Mouse (Mus musculus): ENCODE results near the gene Tsg101. TPM values are rescaled to one million over a fixed set of nuclear protein-coding genes. Genes with fewer than 3 reads are reported as not detected.
A peak's percentile ranks its signal among the peaks of the same experiment; 100 is the strongest.

Tsg101 gene
- total RNA-seq, 2 experiments from 2014 or later = 19.3 to 56.5 TPM

DNA sequence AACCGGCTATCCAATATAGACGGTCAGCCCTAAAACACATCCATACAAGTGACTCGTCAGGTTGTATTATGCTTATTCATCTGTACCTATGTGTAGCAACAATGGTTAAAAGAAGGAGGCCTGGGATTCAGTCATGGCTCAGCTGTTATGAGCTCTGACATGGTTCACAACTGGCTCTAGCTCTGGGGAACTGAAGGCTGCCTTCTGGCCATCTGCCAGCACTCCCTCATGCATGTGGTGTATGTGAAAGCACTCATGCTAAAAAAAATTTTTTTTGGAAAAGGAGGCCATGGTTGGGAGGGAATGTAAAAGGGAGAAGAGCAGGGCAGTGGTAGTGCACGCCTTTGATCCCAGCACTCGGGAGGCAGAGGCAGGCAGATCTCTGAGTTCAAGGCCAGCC lies 39.9 kb downstream of the Tsg101 start:
- ATAC-seq (replicated peaks; ENCODE audit: low FRiP score, poor library complexity, severe bottlenecking) = no peak

- ATAC-seq (replicated peaks; ENCODE audit: low FRiP score, poor library complexity, severe bottlenecking) = no peak
Measured at GRCm38 (mm10) chr7:46877255-46877654, 42.5 kb downstream of the Tsg101 start.

- ATAC-seq (replicated peaks; ENCODE audit: low FRiP score, poor library complexity, severe bottlenecking) = no peak
Measured at GRCm38 (mm10) chr7:46876841-46877240, 42.9 kb downstream of the Tsg101 start.

GRCm38 (mm10) chr7:46871988-46872387 lies 47.8 kb downstream of the Tsg101 start:
- ATAC-seq (replicated peaks; ENCODE audit: low FRiP score, poor library complexity, severe bottlenecking) = no peak

DNA sequence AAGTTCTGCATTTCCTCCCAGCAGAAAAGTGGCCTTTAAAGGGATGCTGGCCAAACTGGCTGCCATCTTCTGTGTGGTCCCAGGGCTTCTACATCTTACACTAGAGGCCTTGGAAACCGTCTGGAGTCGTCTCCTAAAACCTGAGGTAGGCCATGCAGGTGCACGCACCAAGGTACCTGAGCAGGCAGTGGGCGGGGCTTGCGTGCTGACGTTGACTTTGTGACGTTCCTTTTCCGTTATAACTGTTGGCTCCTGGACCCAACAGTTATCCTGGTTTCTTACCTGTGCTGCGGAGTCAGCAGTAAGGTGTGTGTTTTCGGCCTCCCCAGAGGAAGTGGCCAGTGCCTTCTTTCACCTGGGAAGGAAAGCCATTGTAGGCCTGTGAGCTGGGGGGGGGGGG lies 58.8 kb downstream of the Tsg101 start, which contains the start of gene Ldhc:
TSS of gene Ldhc (plus strand) at position 208 of the 400 bp plus-strand sequence.
- no peak for ATAC-seq (replicated peaks; ENCODE audit: low FRiP score, poor library complexity, severe bottlenecking)

DNA sequence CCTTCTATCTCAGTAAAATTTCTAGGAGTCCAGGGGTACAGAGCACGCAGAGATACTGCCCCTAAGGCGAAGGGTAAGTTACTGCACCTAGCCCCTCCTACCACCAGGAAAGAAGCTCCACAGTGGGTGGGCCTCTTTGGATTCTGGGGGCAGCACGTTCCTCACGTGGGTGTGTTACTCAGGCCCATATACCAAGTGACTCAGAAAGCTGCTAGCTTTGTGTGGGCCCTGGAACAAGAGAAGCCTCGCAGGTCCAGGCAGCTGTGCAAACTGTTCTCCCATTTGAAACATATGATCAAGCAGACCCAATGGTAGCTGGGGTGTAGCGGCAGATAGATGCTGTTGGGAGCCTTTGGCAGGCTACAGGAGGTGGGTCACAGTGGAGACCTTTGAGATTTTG lies 60.7 kb downstream of the Tsg101 start:
- no peak for ATAC-seq (replicated peaks; ENCODE audit: low FRiP score, poor library complexity, severe bottlenecking)

DNA sequence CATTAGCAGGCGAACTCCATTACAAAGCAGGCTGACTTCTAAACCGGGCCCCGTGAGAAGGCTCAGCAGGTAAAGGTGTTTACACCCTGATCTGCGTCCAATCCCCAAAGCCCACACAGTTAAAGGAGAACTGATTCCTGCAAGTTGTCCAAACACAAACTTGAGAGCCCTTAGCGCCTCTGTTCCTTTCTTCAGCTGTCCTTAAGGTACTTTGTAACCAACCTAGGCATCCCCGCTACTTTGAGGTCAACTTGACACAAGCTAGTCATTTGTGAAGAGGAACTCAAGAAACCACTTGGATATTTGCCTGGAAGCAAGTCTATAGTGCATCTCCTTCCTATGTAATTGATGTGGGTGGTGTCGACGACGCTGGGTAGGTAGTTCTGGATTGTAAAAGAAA lies 62.3 kb downstream of the Tsg101 start:
- ATAC-seq (replicated peaks; ENCODE audit: low FRiP score, poor library complexity, severe bottlenecking) = no peak

DNA sequence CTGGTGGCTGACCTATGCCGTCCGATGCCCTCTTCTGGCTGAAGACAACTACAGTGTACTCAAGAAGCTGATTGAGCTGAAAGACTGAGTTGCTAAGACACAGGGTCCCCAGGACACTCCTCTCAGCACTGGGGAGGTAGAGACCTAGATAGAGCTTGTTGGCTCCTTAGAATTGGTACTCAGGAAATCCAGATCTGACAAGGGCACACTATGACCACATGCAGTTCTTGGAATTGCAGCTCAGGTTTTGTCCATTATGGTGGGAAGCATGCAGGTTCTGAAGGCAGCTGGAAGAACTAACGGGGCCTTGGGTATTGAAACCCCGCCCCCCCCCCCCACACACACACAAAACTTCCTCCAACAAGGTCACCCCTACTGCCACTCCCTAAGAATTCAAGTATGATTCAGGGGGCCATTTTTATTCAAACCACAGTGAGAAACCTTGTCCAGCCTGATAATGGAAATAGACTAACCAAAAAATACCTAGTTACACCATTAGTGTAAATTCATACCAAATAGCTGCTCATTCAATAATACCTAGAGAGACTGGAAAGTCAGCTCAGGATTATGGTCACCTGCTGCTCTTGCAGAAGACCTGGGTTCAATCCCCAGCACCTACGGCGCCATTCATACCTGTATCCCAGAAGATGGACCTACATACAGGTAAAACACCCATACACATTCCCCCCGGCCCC lies 63.8 kb downstream of the Tsg101 start:
- no peak for ATAC-seq (replicated peaks; ENCODE audit: low FRiP score, poor library complexity, severe bottlenecking)

DNA sequence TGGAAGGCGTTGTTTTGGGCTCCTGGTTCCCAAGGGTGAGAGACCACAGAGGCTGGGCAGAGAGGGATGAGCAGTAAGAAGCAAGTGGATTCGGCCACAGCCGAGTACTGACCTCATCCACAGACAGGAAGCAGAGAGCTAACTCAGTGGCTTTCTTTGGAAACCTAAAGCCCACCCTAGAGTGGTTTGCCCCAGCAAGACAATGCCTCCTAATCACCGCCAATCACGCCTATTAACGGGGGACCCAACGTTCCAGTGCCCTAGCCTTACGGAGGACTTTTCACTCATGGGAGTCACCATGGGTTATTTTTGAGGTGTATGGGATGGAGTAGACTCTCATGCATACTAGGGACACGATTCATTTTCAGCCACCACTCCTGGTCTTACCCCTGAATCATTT lies 66.4 kb downstream of the Tsg101 start:
- no peak for ATAC-seq (replicated peaks; ENCODE audit: low FRiP score, poor library complexity, severe bottlenecking)

- no peak for ATAC-seq (replicated peaks; ENCODE audit: low FRiP score, poor library complexity, severe bottlenecking)
Measured at GRCm38 (mm10) chr7:46852666-46853065, 67.1 kb downstream of the Tsg101 start.

GRCm38 (mm10) chr7:46851026-46851425 lies 68.7 kb downstream of the Tsg101 start:
- ATAC-seq (replicated peaks; ENCODE audit: low FRiP score, poor library complexity, severe bottlenecking) = no peak

GRCm38 (mm10) chr7:46849287-46849686 lies 70.5 kb downstream of the Tsg101 start:
- ATAC-seq (replicated peaks; ENCODE audit: low FRiP score, poor library complexity, severe bottlenecking) = no peak

DNA sequence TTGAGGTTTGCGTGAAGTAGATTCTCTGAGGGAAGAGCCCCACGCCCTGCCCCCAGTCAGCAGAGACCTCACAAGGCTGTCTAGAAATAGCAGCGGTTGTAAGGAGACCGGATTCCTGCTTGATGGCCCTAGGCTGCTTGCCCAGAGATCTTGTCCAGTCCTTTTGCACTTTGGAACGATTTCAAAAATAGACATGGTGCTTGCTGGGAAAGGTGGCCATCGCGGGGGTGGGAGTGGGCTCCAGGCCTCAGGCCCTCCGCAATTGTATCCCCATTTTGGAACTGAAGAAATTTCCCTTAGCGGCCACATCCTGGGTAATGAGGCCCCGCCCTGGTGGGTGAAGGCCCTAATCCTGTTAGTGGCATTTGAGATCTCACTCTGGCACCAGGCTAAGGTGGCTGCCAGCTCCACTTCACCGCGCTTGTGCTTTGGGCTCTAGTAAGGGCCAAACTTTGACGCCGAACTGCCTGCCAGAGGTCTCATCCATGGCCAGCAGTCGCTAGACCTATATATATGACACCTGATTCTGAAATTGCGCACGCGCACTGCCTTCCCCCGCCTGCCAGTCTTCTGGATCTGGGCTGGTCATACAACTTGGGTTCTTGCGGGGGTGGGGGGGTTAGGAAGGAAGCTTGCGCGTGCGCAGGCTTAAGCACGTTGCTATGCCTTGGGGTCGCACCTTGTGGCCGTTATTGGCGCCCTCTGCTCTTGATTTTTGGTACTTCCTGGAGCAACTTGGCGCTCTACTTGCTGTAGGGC lies 73.1 kb downstream of the Tsg101 start:
- 0 out of 2 replicates have a peak, but pooled peaks have one; percentile 40 for ATAC-seq (replicated peaks; ENCODE audit: low FRiP score, poor library complexity, severe bottlenecking)

DNA sequence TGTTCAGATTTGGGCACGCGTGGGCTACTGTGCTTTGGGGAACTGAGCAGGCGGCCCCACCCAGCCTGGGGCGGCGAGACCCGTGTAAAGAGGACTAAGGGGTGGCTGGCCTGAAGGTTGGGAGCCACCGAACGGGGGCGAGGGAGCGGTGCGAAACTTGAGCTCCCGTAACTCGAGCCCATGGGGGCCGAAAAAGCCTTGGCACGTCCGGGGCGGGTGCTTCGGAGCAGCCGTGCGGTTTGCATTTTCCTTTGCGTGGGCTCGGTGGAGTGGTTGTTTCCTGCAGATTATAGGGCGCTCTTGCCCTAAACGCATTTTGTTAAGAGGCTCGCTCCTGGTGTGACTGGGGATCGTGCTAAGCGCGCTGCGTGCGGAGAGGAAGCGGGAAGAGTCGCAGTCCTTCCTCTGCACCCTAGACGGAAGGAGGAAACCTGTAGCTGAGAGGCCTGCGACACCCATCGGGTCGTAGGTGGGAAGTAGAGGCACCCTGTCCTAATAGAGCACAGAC lies 73.7 kb downstream of the Tsg101 start:
- peak; percentile 45 for ATAC-seq (replicated peaks; ENCODE audit: low FRiP score, poor library complexity, severe bottlenecking)

DNA sequence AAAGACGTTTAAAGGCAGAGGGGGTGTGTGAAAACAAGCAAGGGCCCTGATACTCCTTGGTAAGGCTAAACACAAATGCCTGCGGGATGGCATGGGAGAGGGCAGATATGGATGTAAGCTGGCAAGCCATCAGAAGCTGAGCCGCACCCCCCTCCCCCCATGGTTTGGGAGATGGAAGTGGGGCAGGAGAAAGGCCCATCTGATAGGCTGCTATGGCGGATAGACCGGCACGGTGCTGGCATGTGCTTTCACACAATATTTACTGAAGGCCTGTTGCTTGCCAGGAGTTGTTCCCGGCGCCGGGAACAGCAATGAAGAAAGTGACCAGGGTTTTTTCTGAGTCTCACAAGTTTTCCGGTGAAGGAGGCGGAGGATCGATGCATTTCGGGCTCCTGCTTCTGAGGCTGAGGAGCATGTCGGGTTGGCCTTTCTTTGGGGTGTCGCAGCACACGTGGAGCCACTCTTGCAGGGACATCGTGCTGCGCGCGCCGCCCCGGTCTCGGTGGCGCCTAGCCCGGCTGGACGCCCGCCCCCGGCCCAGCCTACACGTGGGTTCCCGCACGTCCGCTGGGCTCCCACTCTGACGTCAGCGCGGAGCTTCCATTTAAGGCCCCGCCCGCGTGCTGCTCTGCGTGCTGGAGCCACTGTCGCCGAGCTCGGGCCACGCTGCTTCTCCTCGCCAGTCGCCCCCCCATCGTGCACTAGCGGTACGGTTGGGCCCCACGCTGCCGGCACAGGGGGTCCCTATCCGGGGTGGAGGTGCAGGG lies 74.4 kb downstream of the Tsg101 start:
- ATAC-seq (replicated peaks; ENCODE audit: low FRiP score, poor library complexity, severe bottlenecking) = peak; percentile 78

DNA sequence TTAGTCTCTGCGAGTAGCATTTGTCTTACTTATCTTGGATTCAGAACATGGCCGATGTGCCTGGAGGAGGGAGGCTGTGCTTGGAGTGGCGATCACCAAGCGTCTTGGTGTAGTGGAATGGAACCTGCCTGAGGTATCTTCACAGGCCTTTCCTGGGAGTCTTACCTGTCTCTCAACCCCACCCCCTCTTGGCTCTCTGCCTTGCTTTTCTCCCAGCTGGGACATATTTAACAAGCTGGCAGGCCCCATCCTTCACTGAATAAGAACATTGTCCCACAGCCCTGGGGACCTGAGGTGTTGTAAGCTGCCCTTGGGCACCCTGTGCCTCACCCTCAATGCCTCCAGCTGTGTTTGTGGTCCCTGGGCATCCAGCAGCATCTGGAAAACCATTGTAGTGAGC lies 76.2 kb downstream of the Tsg101 start:
- no peak for ATAC-seq (replicated peaks; ENCODE audit: low FRiP score, poor library complexity, severe bottlenecking)

GRCm38 (mm10) chr7:46842278-46842677 lies 77.5 kb downstream of the Tsg101 start:
- no peak for ATAC-seq (replicated peaks; ENCODE audit: low FRiP score, poor library complexity, severe bottlenecking)

DNA sequence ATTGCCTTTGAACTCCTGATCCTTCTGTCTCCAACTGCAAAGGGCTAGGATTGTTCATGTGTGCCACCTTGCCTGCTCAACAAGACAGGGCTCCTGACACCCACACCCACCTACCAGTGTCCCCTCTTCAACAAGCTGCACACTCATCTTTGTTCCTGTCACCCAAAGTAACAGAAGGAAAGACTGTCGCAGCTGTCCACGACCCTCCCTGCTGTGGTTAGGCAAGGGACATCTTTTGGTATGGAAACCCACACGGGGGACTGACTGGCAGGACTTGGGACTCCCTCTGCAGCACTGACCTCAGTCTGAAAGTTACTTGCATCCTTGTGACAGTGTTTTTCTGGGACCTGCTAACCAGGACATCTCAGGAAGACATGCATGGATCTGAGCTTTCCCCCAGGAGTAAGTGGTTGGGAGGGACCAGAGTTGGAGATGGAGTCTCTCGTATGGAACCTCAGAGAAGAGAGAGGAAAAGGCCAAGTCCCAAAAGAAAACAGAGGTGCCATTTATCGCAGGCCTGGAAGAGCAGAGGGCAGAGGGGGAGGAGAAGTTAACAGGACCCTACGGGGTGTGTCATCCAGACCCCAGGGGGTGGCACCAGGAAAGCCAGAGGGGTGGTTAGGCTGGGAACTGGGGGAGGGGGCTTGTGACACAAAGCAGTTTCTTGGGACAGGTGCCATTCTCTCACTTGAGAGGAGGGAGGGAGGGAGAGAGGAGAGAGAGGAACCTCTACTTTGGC lies 78.8 kb downstream of the Tsg101 start, which contains the start of gene Ldha:
TSS of gene Ldha (plus strand) at position 689 of the 739 bp plus-strand sequence.
- no peak for ATAC-seq (replicated peaks; ENCODE audit: low FRiP score, poor library complexity, severe bottlenecking)

GRCm38 (mm10) chr7:46840326-46840725 lies 79.4 kb downstream of the Tsg101 start:
- ATAC-seq (replicated peaks; ENCODE audit: low FRiP score, poor library complexity, severe bottlenecking) = no peak

- ATAC-seq (replicated peaks; ENCODE audit: low FRiP score, poor library complexity, severe bottlenecking) = no peak
Measured at GRCm38 (mm10) chr7:46839861-46840260, 79.9 kb downstream of the Tsg101 start.

All from erythroblast, adult 5-6 weeks (primary cell).